Mouse (Mus musculus): ENCODE measurements at regions not wholly inside any gene's neighbourhood (a gene's known extent, or its start where the extent isn't known, plus 50 kb on each side); places are given as distances from the start of the nearest gene placed in this dataset.
A peak's percentile ranks its signal among the peaks of the same experiment; 100 is the strongest.

- no peaks in the 10 kb centered on the region for H3K9me3 ChIP-seq (replicated peaks)
- no peaks in the 10 kb centered on the region for H3K27me3 ChIP-seq (ENCODE audit: low read depth, poor library complexity, severe bottlenecking)
- no peak overlapping the region for H3K4me3 ChIP-seq
- WGBS: 78% methylated on average over 3 of the region's 3 CpGs
- H3K36me3 ChIP-seq: no peaks in the 10 kb centered on the region
- no peaks in the 10 kb centered on the region for H3K4me1 ChIP-seq
- H3K27ac ChIP-seq: no peak overlapping the region
- no peak for DNase-seq (ENCODE audit: low spot score)
These were observed 195.4 kb upstream of the Tmem72 start for GRCm38 (mm10) chr6:116912161-116912560.

DNA sequence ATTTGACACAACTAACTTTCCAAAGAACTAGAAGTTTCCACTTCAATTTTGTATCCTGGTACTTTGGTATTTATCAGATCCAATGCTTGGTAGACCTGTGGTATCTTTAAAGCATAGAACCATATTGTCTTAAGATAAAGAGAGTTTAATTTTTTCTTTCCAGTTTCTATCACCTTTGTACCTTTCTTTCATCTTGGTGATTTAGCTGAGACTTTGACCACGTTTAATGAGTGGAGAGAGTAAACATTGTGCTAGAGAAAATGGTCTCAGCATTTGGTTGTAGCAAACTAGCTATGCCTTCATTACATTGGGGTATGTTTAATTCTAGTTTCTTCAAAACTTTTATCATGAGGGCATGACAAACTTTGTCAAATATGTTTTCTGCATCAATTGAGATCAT is 197.4 kb upstream of the Tmem72 start:
- no peaks in the 10 kb centered on the region for H3K9me3 ChIP-seq (replicated peaks)
- H3K36me3 ChIP-seq: no peaks in the 10 kb centered on the region
- no peak for DNase-seq (ENCODE audit: low spot score)
- H3K4me1 ChIP-seq: no peaks in the 10 kb centered on the region
- H3K27ac ChIP-seq: no peak overlapping the region
- H3K27me3 ChIP-seq (ENCODE audit: low read depth, poor library complexity, severe bottlenecking): no peaks in the 10 kb centered on the region
- no peak overlapping the region for H3K4me3 ChIP-seq
- 70% methylated on average over 1 of the region's 1 CpGs for WGBS

- Histone ChIP-seq H3K4me1 (no peaks in the 10 kb centered on the region), H3K27me3 (ENCODE audit: low read depth, poor library complexity, severe bottlenecking) (no peaks in the 10 kb centered on the region), H3K4me3 (no peak overlapping the region), H3K36me3 (no peaks in the 10 kb centered on the region), H3K9me3 (replicated peaks) (no peaks in the 10 kb centered on the region), H3K27ac (no peak overlapping the region)
- WGBS: 94% methylated on average over 3 of the region's 3 CpGs
- no peak for DNase-seq (ENCODE audit: low spot score)
These were observed 218.3 kb upstream of the Tmem72 start for GRCm38 (mm10) chr6:116935024-116935423.

DNA sequence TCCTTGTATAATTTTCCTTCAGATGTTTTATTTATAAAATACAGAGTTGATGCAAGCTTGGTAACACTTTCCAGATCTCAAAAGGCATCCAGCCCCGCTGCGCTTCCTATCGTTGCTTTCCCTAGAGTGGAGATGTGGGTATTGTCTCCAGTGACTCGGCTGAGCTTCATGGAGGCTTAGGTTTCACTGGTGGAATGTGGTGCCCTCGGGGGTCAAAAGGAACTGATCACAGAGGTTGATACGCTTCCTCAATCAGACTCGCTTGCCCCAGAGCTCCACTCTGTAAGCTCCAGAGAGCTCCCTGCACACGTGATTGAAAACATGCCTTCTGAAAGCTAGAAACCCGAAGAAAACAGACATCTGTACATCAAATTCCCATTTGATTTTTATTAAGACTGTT is 224.9 kb upstream of the Tmem72 start:
- H3K27me3 ChIP-seq (ENCODE audit: low read depth, poor library complexity, severe bottlenecking): no peaks in the 10 kb centered on the region
- H3K9me3 ChIP-seq (replicated peaks): no peaks in the 10 kb centered on the region
- H3K36me3 ChIP-seq: no peaks in the 10 kb centered on the region
- DNase-seq (ENCODE audit: low spot score): no peak
- peaks cover 29% of the 10 kb centered on the region for H3K4me1 ChIP-seq
- no peak overlapping the region for H3K27ac ChIP-seq
- H3K4me3 ChIP-seq: no peak overlapping the region
- WGBS: 68% methylated on average over 9 of the region's 9 CpGs

DNA sequence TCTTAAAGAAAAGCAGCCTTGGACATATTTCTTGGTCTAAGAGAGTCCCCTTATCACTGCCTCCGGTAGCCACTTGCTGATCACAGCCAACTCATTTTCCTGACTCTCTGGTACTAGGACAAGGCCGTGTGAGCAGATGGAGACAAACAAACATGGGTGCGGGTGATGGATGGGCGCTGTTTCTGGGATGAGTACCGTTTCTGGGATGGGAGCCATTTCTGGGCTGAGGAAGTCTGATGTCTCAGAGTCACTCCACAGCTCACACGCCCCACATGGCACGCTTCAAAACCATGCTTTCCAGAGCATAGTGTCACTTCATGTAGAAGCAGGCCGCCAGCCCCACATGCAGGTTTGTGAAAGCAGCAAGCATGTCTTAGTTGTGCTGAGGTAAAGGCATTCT is 225.6 kb upstream of the Cxcl12 start:
- Histone ChIP-seq H3K27me3 (ENCODE audit: low read depth, poor library complexity, severe bottlenecking) (no peaks in the 10 kb centered on the region), H3K36me3 (no peaks in the 10 kb centered on the region), H3K9me3 (replicated peaks) (no peaks in the 10 kb centered on the region), H3K4me1 (peaks cover 34% of the 10 kb centered on the region), H3K27ac (no peak overlapping the region), H3K4me3 (no peak overlapping the region)
- 90% methylated on average over 8 of the region's 8 CpGs for WGBS
- no peak for DNase-seq (ENCODE audit: low spot score)

DNA sequence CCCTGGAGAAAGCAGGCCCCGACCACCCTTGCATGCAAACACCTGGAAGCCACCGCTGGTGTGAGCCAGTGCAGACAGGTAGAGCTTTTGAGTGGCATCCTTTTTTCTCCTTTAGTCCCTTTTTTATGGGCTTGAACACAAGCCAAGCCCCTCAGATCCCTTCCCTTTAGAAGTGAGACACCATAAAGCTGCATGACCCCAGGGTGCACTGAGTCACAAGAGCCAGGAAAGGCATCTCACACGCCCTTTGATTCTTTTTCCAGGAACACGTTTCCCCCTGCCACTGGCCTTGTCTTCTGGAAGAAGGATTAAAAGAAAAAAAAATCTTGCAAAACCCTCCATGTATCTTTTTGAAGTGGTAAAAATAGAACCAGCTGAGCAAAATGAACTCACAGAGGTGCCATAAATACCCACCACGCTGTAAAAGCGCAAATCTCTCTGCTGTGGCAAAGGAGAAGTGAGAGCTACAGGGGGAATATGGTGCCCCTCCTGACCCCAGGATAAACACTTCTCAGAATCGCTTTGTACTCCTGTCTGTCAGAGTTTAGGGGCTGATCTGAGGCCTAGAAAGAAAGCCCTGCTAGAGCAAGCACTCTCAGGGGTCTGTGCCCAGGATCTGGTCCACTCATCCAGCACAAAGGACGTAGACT is 222.1 kb upstream of the Cxcl12 start:
- Histone ChIP-seq H3K36me3 (no peaks in the 10 kb centered on the region), H3K4me3 (no peak overlapping the region), H3K27me3 (ENCODE audit: low read depth, poor library complexity, severe bottlenecking) (no peaks in the 10 kb centered on the region), H3K4me1 (peaks cover 39% of the 10 kb centered on the region), H3K27ac (0 out of 2 replicates have a peak overlapping the region, but pooled peaks have one; percentile 47), H3K9me3 (replicated peaks) (no peaks in the 10 kb centered on the region)
- WGBS: 15% methylated on average over 8 of the region's 8 CpGs
- DNase-seq (ENCODE audit: low spot score): no peak

- H3K36me3 ChIP-seq: no peaks in the 10 kb centered on the region
- no peaks in the 10 kb centered on the region for H3K9me3 ChIP-seq (replicated peaks)
- peaks cover 48% of the 10 kb centered on the region for H3K4me1 ChIP-seq
- peak overlapping the region; percentile 24; the same call in 1 of the 2 replicates for H3K4me3 ChIP-seq
- no peaks in the 10 kb centered on the region for H3K27me3 ChIP-seq (ENCODE audit: low read depth, poor library complexity, severe bottlenecking)
- WGBS: 20% methylated on average over 13 of the region's 13 CpGs
- H3K27ac ChIP-seq: peak overlapping the region; percentile 88
- DNase-seq (ENCODE audit: low spot score): peak; percentile 82
These were observed 208.7 kb upstream of the Cxcl12 start for GRCm38 (mm10) chr6:116959611-116960010.

- Histone ChIP-seq H3K9me3 (replicated peaks) (no peaks in the 10 kb centered on the region), H3K27me3 (ENCODE audit: low read depth, poor library complexity, severe bottlenecking) (no peaks in the 10 kb centered on the region), H3K27ac (peak overlapping the region; percentile 88), H3K4me1 (peaks cover 48% of the 10 kb centered on the region), H3K4me3 (no peak overlapping the region), H3K36me3 (no peaks in the 10 kb centered on the region)
- WGBS: 28% methylated on average over 3 of the region's 3 CpGs
- DNase-seq (ENCODE audit: low spot score): no peak
These were observed 207.7 kb upstream of the Cxcl12 start for GRCm38 (mm10) chr6:116960641-116961040.

- 27% methylated on average over 3 of the region's 3 CpGs for WGBS
- Histone ChIP-seq H3K27me3 (ENCODE audit: low read depth, poor library complexity, severe bottlenecking) (no peaks in the 10 kb centered on the region), H3K9me3 (replicated peaks) (no peaks in the 10 kb centered on the region), H3K4me3 (no peak overlapping the region), H3K4me1 (peaks cover 31% of the 10 kb centered on the region), H3K36me3 (no peaks in the 10 kb centered on the region), H3K27ac (no peak overlapping the region)
- DNase-seq (ENCODE audit: low spot score): no peak
These were observed 201.9 kb upstream of the Cxcl12 start for GRCm38 (mm10) chr6:116966436-116966835.

GRCm38 (mm10) chr6:116969381-116969910 is 198.9 kb upstream of the Cxcl12 start:
- Histone ChIP-seq H3K4me1 (peaks cover 11% of the 10 kb centered on the region; the same call in 1 of the 2 replicates), H3K9me3 (replicated peaks) (no peaks in the 10 kb centered on the region), H3K27ac (no peak overlapping the region), H3K36me3 (no peaks in the 10 kb centered on the region), H3K27me3 (ENCODE audit: low read depth, poor library complexity, severe bottlenecking) (no peaks in the 10 kb centered on the region), H3K4me3 (no peak overlapping the region)
- 73% methylated on average over 9 of the region's 9 CpGs for WGBS
- no peak for DNase-seq (ENCODE audit: low spot score)

DNA sequence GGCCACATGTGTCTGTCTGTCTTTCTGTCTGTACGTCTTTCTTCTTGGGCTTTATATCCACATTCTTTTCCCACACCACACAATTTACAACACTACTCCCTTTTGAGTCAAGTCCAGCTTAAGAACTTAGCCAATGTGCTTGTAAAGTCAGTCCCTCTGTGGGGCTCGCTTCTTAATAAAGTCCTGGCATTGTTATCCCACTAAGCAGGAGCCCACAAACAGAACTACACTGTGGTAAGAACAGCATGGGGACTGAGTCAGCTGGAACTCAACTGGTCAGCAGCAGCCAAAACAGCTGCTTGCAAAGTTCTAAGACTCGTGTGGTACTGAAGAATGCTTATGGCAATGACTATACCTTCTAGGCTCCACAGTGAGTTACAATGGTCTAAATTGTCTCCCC is 193.5 kb upstream of the Cxcl12 start:
- no peak for DNase-seq (ENCODE audit: low spot score)
- Histone ChIP-seq H3K4me3 (no peak overlapping the region), H3K27me3 (ENCODE audit: low read depth, poor library complexity, severe bottlenecking) (no peaks in the 10 kb centered on the region), H3K4me1 (peaks cover 1% of the 10 kb centered on the region), H3K27ac (no peak overlapping the region), H3K36me3 (no peaks in the 10 kb centered on the region), H3K9me3 (replicated peaks) (no peaks in the 10 kb centered on the region)
- WGBS: 85% methylated on average over 3 of the region's 3 CpGs

DNA sequence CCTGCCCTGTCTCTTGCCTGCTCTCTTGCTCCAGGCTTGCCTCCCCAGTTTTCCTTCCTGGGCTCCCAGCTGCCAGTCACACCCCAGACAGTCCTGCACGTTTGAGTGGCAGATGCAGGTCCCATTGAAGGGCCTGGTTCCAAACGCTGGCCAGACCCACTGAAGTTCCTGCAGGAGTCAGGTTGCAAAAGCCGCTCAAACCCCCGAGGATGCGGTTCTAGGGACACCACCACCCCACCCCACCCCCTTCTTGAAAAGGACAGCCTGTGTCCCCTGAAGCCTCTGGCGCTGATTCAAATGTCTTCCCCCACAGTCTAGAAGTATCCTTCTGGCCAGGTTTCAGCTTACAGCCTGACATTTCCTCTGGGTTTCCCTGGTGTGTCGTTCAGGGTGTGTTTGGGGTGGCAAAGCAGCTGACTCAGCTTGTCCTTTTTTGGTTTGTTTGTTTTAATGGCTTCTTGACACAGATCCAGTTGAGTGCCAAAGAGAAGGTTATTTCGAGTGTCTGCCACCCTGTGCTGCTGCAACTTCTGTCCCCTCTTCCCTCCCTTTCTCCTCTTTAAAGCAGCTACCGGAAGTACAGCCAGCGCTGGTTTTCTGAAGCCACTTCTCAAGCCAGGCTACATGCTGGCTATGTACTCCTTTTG is 187.9 kb upstream of the Cxcl12 start:
- Histone ChIP-seq H3K4me3 (peak overlapping the region; percentile 34), H3K27ac (peak overlapping the region; percentile 79), H3K4me1 (peaks cover 22% of the 10 kb centered on the region), H3K9me3 (replicated peaks) (no peaks in the 10 kb centered on the region), H3K36me3 (no peaks in the 10 kb centered on the region), H3K27me3 (ENCODE audit: low read depth, poor library complexity, severe bottlenecking) (no peaks in the 10 kb centered on the region)
- WGBS: 6% methylated on average over 10 of the region's 10 CpGs
- DNase-seq (ENCODE audit: low spot score): peak; percentile 51

GRCm38 (mm10) chr6:116985147-116985737 is 183.1 kb upstream of the Cxcl12 start:
- no peaks in the 10 kb centered on the region for H3K9me3 ChIP-seq (replicated peaks)
- no peak overlapping the region for H3K4me3 ChIP-seq
- DNase-seq (ENCODE audit: low spot score): no peak
- no peak overlapping the region for H3K27ac ChIP-seq
- H3K36me3 ChIP-seq: no peaks in the 10 kb centered on the region
- 57% methylated on average over 4 of the region's 4 CpGs for WGBS
- H3K4me1 ChIP-seq: peaks cover 31% of the 10 kb centered on the region
- H3K27me3 ChIP-seq (ENCODE audit: low read depth, poor library complexity, severe bottlenecking): no peaks in the 10 kb centered on the region
